Mouse (Mus musculus): ENCODE data around the gene Smyd3.
"Not testable (repeated sequence)": the region's sequence is repeated elsewhere in the genome, so short reads cannot be mapped to it uniquely, and the experiment has no call there.

Smyd3 gene

GRCm38 (mm10) chr1:179371191-179371590, 146.7 kb downstream of the Smyd3 start:
- DNase-seq = no peak

GRCm38 (mm10) chr1:179368426-179369010, 149.3 kb downstream of the Smyd3 start:
- DNase-seq = no peak

GRCm38 (mm10) chr1:179361481-179362466, 156.1 kb downstream of the Smyd3 start:
- DNase-seq = no peak

GRCm38 (mm10) chr1:179357111-179357510, 160.7 kb downstream of the Smyd3 start:
- DNase-seq = no peak

- DNase-seq = no peak
These were observed 163.6 kb downstream of the Smyd3 start for GRCm38 (mm10) chr1:179354250-179354649.

- no peak for DNase-seq
These were observed 172.4 kb downstream of the Smyd3 start for GRCm38 (mm10) chr1:179345318-179345925.

GRCm38 (mm10) chr1:179343426-179343825, 174.4 kb downstream of the Smyd3 start:
- DNase-seq = no peak

GRCm38 (mm10) chr1:179341589-179341988, 176.3 kb downstream of the Smyd3 start:
- DNase-seq = no peak

- DNase-seq = no peak
These were observed 178.8 kb downstream of the Smyd3 start for GRCm38 (mm10) chr1:179339066-179339465.

GRCm38 (mm10) chr1:179337529-179337928, 180.3 kb downstream of the Smyd3 start:
- no peak for DNase-seq

GRCm38 (mm10) chr1:179326965-179327308, 190.9 kb downstream of the Smyd3 start:
- no peak for DNase-seq

- DNase-seq = no peak
These were observed 191.4 kb downstream of the Smyd3 start for GRCm38 (mm10) chr1:179326262-179326964.

- no peak for DNase-seq
These were observed 193.6 kb downstream of the Smyd3 start for GRCm38 (mm10) chr1:179324271-179324670.

GRCm38 (mm10) chr1:179313618-179314017, 204.2 kb downstream of the Smyd3 start:
- no peak for DNase-seq

GRCm38 (mm10) chr1:179309487-179309886, 208.4 kb downstream of the Smyd3 start:
- DNase-seq = no peak

- no peak for DNase-seq
These were observed 215.2 kb downstream of the Smyd3 start for GRCm38 (mm10) chr1:179302446-179303230.

GRCm38 (mm10) chr1:179295626-179296025, 222.2 kb downstream of the Smyd3 start:
- no peak for DNase-seq

- no peak for DNase-seq
These were observed 224.0 kb downstream of the Smyd3 start for GRCm38 (mm10) chr1:179293772-179294353.

GRCm38 (mm10) chr1:179290181-179290580, 227.7 kb downstream of the Smyd3 start:
- not testable (repeated sequence) for DNase-seq

GRCm38 (mm10) chr1:179289744-179290143, 228.1 kb downstream of the Smyd3 start:
- no peak for DNase-seq

- no peak for DNase-seq
These were observed 231.1 kb downstream of the Smyd3 start for GRCm38 (mm10) chr1:179286748-179287147.

GRCm38 (mm10) chr1:179282821-179283220, 235.0 kb downstream of the Smyd3 start:
- no peak for DNase-seq
